ENCODE assay signal across 7 mouse cellular contexts in genomic region chr8:70415540-70416451, GRCm38 (mm10). TPM values are rescaled to one million over a fixed set of nuclear protein-coding genes. Genes with fewer than 3 reads are reported as not detected.
DNase-seq lines count a peak whose midpoint lies in the region; ATAC-seq lines count a peak whose summit lies in the region.

No protein-coding gene starts in this region.

- no peaks in the 10 kb centered on the region for H3K27me3 ChIP-seq in forebrain, embryonic 11.5 days (ENCODE audit: control insufficient read depth, insufficient read depth, low read length)

- peak overlapping the region; percentile 10 for H3K9ac ChIP-seq in forebrain, embryonic 11.5 days (ENCODE audit: low read length)

- WGBS in forebrain, embryonic 11.5 days: 72% methylated on average over 8 of the region's 8 CpGs

- no peak overlapping the region for H3K4me2 ChIP-seq in forebrain, embryonic 11.5 days (ENCODE audit: low read depth, low read length, severe bottlenecking)

- H3K36me3 ChIP-seq in forebrain, embryonic 11.5 days (ENCODE audit: control insufficient read depth, insufficient read depth, low read length): no peaks in the 10 kb centered on the region

- no peaks in the 10 kb centered on the region for H3K9me3 ChIP-seq in forebrain, embryonic 11.5 days (ENCODE audit: control insufficient read depth, low read length)

- no peak overlapping the region for H3K4me3 ChIP-seq in forebrain, embryonic 11.5 days (ENCODE audit: low read depth, low read length)

- peak; percentile 35 for DNase-seq in right cerebral cortex, postnatal 25 days
- DNase-seq in right cerebral cortex, postnatal 36 days (ENCODE audit: low spot score in 2 of 2): no peak
- DNase-seq in adrenal gland, postnatal 14 days: peak; percentile 81
- no peak for DNase-seq in forebrain, embryonic 11.5 days (ENCODE audit: low spot score)
- peak; percentile 50 to 56 for DNase-seq in kidney, postnatal 4 days
- DNase-seq in testis, postnatal 14 days (ENCODE audit: low spot score): peak; percentile 81

- H3K27ac ChIP-seq in forebrain, embryonic 11.5 days (ENCODE audit: low read depth, low read length): no peak overlapping the region

- peak; percentile 60; the same call in 1 of the 2 replicates for ATAC-seq in forebrain, embryonic 11.5 days (replicated peaks; ENCODE audit: low FRiP score)
- ATAC-seq in megakaryocyte progenitor cell, adult 5-6 weeks (replicated peaks; ENCODE audit: poor library complexity): peak; percentile 69

- peaks cover 10% of the 10 kb centered on the region for H3K4me1 ChIP-seq in forebrain, embryonic 11.5 days (replicated peaks; ENCODE audit: control insufficient read depth, insufficient read depth, low read length)

RNA-seq across cellular contexts. Expression of gene Crtc1, which starts 23.6 kb away (rescaled TPM):
- 19.4 and 20.6 TPM in 2 replicates for total RNA-seq in adrenal gland, postnatal 14 days (2021)
- 16.3 and 18.1 TPM in 2 replicates for polyA plus RNA-seq in forebrain, embryonic 11.5 days (2014; fragmentation: Nextera tagmentation; extraction: Ambion mirVana)
- total RNA-seq in megakaryocyte progenitor cell, adult 5-6 weeks (2015): 7.8 and 9.3 TPM in 2 replicates
- total RNA-seq in megakaryocyte progenitor cell, adult 5-6 weeks (2017): 2.7 and 6.6 TPM in 2 replicates

RNA-seq across cellular contexts. Expression of gene Comp, which starts 42.4 kb away (rescaled TPM):
- 1.4 TPM in 1 of 2 replicates, not detected in the other for total RNA-seq in adrenal gland, postnatal 14 days (2021)
- polyA plus RNA-seq in forebrain, embryonic 11.5 days (2014; fragmentation: Nextera tagmentation; extraction: Ambion mirVana): 0.56 TPM in 1 of 2 replicates, not detected in the other
- not detected in 2 replicates for total RNA-seq in megakaryocyte progenitor cell, adult 5-6 weeks (2015)
- 0.07 TPM in 1 of 2 replicates, not detected in the other for total RNA-seq in megakaryocyte progenitor cell, adult 5-6 weeks (2017)

Comparison
In these comparisons a context has a peak if more than half of its experiments do, and no peak if none do; other contexts are left out.
1. DNase-seq: peak in right cerebral cortex, postnatal 25 days (single experiment), adrenal gland, postnatal 14 days (single experiment), kidney, postnatal 4 days (2 of 2) and testis, postnatal 14 days (single experiment); none in right cerebral cortex, postnatal 36 days (0 of 2) and forebrain, embryonic 11.5 days (single experiment).